Mouse (Mus musculus) small intestine, adult 2 months (tissue): ENCODE data around the gene Olfr1033. TPM values are rescaled to one million over a fixed set of nuclear protein-coding genes. Genes with fewer than 3 reads are reported as not detected.
A peak's percentile ranks its signal among the peaks of the same experiment; 100 is the strongest.
"Not testable (repeated sequence)": the region's sequence is repeated elsewhere in the genome, so short reads cannot be mapped to it uniquely, and the experiment has no call there.

Experiments used
- H3K27ac ChIP-seq: fragments of 200-500 bp; 2 replicates; pipeline ENCODE4 v1.5.1; 2012; ENCODE audit warnings: low read depth, low read length, control low read depth, inconsistent platforms; ENCODE audit not compliant: insufficient read depth
- H3K27me3 ChIP-seq: fragments of 200-500 bp; 2 replicates; pipeline ENCODE4 v1.6.1; 2012; ENCODE audit warnings: mild to moderate bottlenecking, moderate library complexity, low read length, inconsistent platforms; ENCODE audit not compliant: control insufficient read depth, insufficient read depth
- H3K36me3 ChIP-seq: fragments of 200-500 bp; 2 replicates; pipeline ENCODE4 v1.6.1; 2012; ENCODE audit warnings: mild to moderate bottlenecking, low read length, control low read depth, inconsistent platforms; ENCODE audit not compliant: control insufficient read depth, insufficient read depth
- H3K4me1 ChIP-seq: fragments of 200-500 bp; 2 replicates; pipeline ENCODE4 v1.6.1; 2012; ENCODE audit warnings: low read length, inconsistent platforms, mixed read lengths; ENCODE audit not compliant: control insufficient read depth, insufficient read depth, insufficient read length
- H3K4me3 ChIP-seq: fragments of 200-500 bp; 2 replicates; pipeline ENCODE4 v1.5.1; 2012; ENCODE audit warnings: low read depth, mild to moderate bottlenecking, control low read depth, inconsistent platforms, low read length, moderate library complexity
- CTCF ChIP-seq: fragments of 200-500 bp; IDR thresholded peaks from 2 replicates; pipeline ENCODE4 v1.5.1; 2012; ENCODE audit warnings: low read depth, mild to moderate bottlenecking, control low read depth, inconsistent platforms, low read length, moderate library complexity, mixed read lengths; ENCODE audit not compliant: insufficient replicate concordance, insufficient read length; ENCODE audit errors: extremely low read depth
- POLR2A ChIP-seq: fragments of 200-500 bp; IDR thresholded peaks from 2 replicates; pipeline ENCODE4 v1.6.1; 2012; ENCODE audit warnings: low read depth, mild to moderate bottlenecking, control low read depth, inconsistent platforms, low read length, moderate library complexity
- WGBS: fragments of 180-500 bp; shearing (Covaris S2); methylation state at CpG from one replicate; pipeline ENCODE4 v1.1.7; 2018; 5-methylcytosine and 5-hydroxymethylcytosine counted together
- polyA plus RNA-seq: library from polyadenylated mRNA; depleted of rRNA; stranded (reverse); fragments of >200 nt; gene quantifications from 2 replicates; pipeline ENCODE4 v1.2.3, GENCODE M21; 2012; rRNA removed

Olfr1033 gene
- polyA plus RNA-seq = 0.06 TPM in 1 of 2 replicates, not detected in the other

DNA sequence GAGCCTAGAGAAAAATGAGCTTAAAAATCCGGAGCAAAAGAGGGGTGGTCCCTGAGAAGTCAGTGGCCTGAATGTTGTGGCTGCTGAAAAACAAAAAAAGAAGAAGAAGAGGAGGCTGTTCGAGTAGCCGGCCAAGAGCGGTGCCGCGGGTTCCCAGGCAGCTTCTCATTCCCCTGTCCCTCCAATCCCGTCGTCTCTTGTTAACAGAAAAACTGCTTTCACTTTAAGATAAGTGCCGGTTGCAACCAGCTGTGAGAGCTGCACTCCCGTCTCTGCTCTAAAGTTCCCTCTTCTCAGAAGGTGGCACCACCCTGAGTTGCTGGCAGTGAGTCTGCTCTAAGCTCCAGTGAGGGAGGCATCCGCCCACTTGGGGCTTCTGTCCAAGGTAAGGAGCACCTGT, at the start of gene Olfr1033:
TSS of gene Olfr1033 (plus strand) at position 228 of the 400 bp plus-strand sequence.
- H3K4me3 ChIP-seq = peak within 1 kb of the TSS; percentile 53
- H3K27ac ChIP-seq, H3K4me1 ChIP-seq, H3K36me3 ChIP-seq, H3K27me3 ChIP-seq: not testable (repeated sequence)
- WGBS = 4% methylated on average over 11 of the region's 11 CpGs

DNA sequence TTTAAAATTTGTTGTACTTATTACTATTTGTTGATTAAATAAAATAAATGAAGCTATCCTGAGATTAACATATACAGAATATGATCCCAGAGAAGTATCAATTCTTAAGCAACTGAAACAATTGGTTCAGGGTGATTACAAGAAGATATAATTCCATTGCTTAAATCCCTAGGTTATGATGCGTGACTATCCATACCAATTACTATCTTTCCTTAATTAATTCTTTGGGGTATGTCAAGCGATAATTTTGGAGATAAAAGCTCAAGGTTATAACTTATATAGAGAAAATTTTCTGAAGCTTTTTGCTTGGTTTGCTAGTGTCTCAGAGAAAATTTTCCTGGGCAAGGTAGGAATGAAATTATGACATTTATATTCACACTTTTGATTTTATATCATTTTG, 46.8 kb upstream of the Olfr1033 start, which contains the start of gene Olfr1029:
TSS of gene Olfr1029 (plus strand) at position 301 of the 400 bp plus-strand sequence.
- 85% methylated on average over 2 of the region's 2 CpGs for WGBS
- no peaks in the 10 kb centered on the region for H3K4me1 ChIP-seq

DNA sequence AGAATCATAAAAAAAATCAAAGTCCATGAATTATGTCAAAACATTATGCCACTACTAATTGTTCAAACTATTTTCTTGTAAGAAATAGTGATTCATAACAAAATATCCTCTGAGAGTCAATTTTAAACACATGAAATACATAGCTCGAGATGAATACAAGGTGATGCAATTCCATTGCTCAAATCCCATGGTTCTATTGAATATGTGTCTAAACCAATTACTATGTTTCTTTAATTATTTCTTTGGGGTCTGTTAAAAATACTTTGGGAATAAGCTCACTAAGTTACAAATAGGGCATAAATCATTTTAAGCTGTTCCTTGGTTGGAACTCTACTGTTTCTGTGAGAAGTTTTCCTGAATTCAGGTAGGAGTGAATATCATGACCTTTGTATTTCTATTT, 41.5 kb upstream of the Olfr1033 start, which contains the start of gene Olfr1030:
TSS of gene Olfr1030 (plus strand) at position 301 of the 400 bp plus-strand sequence.
- WGBS = 66% methylated on average over 1 of the region's 1 CpGs
- no peaks in the 10 kb centered on the region for H3K36me3 ChIP-seq
- TF ChIP-seq POLR2A (no peak), CTCF (no peak)
- H3K27me3 ChIP-seq = no peaks in the 10 kb centered on the region
- H3K4me1 ChIP-seq = no peaks in the 10 kb centered on the region
- no peak within 1 kb of the TSS for H3K4me3 ChIP-seq
- no peak within 1 kb of the TSS for H3K27ac ChIP-seq

More for the DNA sequence above, 46.8 kb upstream of the Olfr1033 start, which contains the start of gene Olfr1029:
- H3K27me3 ChIP-seq = no peaks in the 10 kb centered on the region
- H3K4me3 ChIP-seq = no peak within 1 kb of the TSS
- TF ChIP-seq POLR2A (no peak), CTCF (no peak)
- H3K36me3 ChIP-seq = no peaks in the 10 kb centered on the region
- no peak within 1 kb of the TSS for H3K27ac ChIP-seq

DNA sequence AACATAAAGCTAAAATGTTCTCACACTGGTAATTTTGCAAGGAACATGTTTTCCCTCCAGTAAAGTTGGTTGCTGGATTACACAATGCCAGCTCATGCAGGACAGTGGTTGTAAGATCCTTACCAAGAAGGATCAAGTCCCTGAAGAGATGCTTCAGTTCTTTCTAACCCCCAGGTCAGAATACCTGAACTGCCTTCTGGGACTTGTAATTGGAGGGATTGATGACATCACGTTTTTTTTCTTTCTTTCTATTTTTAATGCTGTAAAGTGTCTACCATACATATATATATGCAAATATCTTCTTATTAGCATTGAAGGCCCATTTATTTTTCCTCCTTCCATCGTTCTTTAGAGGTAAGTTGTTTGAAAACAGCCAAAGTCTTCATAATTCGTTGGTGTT, 30.4 kb upstream of the Olfr1033 start, which contains the start of gene Olfr1031:
TSS of gene Olfr1031 (plus strand) at position 301 of the 400 bp plus-strand sequence.
- H3K27me3 ChIP-seq = no peaks in the 10 kb centered on the region
- TF ChIP-seq CTCF (no peak), POLR2A (no peak)
- no peaks in the 10 kb centered on the region for H3K36me3 ChIP-seq
- no peak within 1 kb of the TSS for H3K4me3 ChIP-seq
- 38% methylated on average over 3 of the region's 3 CpGs for WGBS
- H3K4me1 ChIP-seq = no peaks in the 10 kb centered on the region
- H3K27ac ChIP-seq = no peak within 1 kb of the TSS

DNA sequence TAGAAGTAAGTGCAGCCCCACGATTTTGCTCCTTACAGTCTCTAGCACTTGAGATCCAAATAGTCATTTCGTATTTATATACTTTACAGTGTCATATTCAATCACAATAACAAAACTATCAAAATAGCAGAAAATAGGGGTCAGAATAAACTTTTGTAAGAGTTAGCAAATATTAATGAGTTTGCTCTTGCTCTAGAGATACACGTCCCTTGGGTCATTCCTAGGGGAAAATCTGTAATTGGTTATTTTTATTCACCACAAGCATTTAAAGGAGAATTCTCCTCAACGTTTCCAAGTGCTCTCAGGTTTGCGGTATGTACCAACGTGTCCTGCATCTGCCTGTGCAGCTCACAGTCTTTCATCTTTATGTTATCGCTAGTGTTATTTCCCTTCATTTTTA, 15.2 kb upstream of the Olfr1033 start, which contains the start of gene Olfr1032:
TSS of gene Olfr1032 (plus strand) at position 301 of the 400 bp plus-strand sequence.
- Histone ChIP-seq H3K27me3 (no peaks in the 10 kb centered on the region), H3K36me3 (no peaks in the 10 kb centered on the region), H3K4me1 (no peaks in the 10 kb centered on the region), H3K27ac (no peak within 1 kb of the TSS), H3K4me3 (no peak within 1 kb of the TSS)
- TF ChIP-seq POLR2A (no peak), CTCF (no peak)
- WGBS = 81% methylated on average over 7 of the region's 7 CpGs

DNA sequence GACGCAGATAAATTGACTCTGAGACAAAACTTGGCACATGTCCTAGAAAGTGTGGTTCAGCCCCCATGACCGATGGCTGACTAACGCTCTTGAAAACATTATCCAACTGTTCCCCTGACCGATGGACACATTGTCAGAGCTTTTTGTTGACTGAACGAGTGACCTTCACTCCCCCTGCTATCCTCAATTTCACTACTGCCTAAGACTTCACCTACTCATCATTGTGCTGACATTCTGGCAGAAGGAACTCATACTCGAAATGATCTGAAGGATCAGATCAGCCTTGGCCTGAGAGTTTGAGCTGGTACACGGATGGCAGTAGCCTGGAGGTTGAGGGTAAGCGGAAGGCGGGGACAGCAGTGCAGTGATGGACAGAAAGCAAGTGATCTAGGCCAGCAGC, 1.1 kb downstream of the Olfr1033 start:
- 54% methylated on average over 7 of the region's 9 CpGs for WGBS
- H3K36me3 ChIP-seq, H3K27ac ChIP-seq, H3K4me3 ChIP-seq, H3K27me3 ChIP-seq, H3K4me1 ChIP-seq: not testable (repeated sequence)

DNA sequence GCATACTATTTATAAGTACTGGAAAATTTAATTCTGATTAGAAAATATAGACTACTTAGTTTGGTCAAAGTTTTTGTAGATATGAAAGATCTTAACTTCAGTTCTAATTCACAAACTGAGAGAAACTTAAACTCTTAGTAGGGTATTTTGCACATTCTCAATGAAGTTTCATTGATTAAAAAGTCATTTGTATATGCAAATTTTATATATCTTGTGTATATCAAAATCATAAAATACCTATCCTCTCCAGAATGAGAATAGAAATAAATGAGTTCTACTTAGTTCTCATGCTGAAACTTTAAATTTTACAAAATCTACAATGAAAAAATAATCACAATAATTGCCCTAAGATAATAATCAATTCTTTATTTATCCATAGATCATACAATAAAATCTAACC, 25.1 kb downstream of the Olfr1033 start, which contains the start of gene Olfr1034:
TSS of gene Olfr1034 (plus strand) at position 301 of the 400 bp plus-strand sequence.
- TF ChIP-seq CTCF = no peak
- TF ChIP-seq POLR2A = no peak
- no peaks in the 10 kb centered on the region for H3K36me3 ChIP-seq
- no peak within 1 kb of the TSS for H3K4me3 ChIP-seq

DNA sequence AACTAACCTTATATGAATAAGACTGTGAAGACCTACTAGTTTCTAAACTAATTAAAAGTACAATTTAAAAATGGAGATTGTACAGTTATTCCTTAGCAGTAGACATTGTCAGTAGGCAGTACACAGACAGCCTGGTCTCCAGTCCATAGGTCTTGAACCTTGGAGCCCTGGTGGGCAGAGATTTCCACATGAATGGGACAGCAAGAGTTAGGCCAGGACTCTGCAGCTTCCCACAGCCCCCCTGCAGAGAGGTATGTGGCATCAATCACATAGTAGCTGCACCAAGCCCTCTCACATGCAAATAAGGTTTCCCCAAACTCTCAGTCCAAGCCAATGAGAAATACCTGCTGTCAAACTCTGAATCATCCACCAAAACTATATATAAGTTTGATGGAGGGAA, 30.3 kb downstream of the Olfr1033 start:
- H3K27me3 ChIP-seq, H3K4me3 ChIP-seq, H3K27ac ChIP-seq, H3K36me3 ChIP-seq, H3K4me1 ChIP-seq: not testable (repeated sequence)

More for the DNA sequence above, 25.1 kb downstream of the Olfr1033 start, which contains the start of gene Olfr1034:
- H3K4me1 ChIP-seq = no peaks in the 10 kb centered on the region
- H3K27me3 ChIP-seq = no peaks in the 10 kb centered on the region
- no peak within 1 kb of the TSS for H3K27ac ChIP-seq

DNA sequence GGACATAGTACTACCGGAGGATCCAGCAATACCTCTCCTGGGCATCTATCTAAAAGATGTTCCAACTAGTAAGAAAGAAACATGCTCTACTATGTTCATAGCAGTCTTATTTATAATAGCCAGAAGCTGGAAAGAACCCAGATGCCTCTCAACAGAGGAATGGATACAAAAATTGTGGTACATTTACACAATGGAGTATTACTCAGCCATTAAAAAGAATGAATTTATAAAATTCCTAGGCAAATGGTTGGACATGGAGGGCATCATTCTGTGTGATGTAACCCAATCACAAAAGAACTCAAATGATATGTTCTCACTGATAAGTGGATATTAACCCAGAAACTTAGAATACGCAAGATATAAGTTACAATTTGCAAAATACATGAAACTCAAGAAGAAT, 43.3 kb downstream of the Olfr1033 start:
- not testable (repeated sequence) for H3K36me3 ChIP-seq, H3K4me1 ChIP-seq, H3K4me3 ChIP-seq, H3K27me3 ChIP-seq, H3K27ac ChIP-seq
- 94% methylated on average over 2 of the region's 2 CpGs for WGBS
